Mouse (Mus musculus) ovary, adult 18-20 months (tissue): ENCODE results near the gene St5.
A peak's percentile ranks its signal among the peaks of the same experiment; 100 is the strongest.

Experiments used
- DNase-seq: peaks from one replicate; pipeline ENCODE4 v3.0.0; 2022; ENCODE audit warnings: low spot score, mixed read lengths

St5 gene

DNA sequence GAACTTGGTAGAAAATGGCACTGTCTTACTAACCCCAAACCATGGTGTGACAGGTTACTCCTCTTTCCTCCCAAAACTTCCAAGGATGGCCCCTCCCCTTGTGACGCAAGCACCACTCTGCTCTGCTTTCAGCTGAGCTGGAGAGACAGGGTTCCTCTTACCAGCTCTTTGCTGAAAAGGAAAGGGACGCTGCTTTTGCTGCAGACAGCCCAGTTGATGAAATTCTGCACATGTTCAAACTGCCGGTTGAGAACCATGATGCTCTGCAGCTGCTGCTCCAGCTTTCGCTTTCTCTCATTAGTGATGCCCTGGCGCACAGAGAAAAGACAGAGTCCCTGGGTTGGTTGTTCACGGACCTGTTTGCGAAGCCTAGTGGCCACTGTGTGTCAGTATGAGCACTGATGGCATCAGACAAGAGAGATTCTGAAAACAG is 222.6 kb downstream of the St5 start:
- DNase-seq = no peak

DNA sequence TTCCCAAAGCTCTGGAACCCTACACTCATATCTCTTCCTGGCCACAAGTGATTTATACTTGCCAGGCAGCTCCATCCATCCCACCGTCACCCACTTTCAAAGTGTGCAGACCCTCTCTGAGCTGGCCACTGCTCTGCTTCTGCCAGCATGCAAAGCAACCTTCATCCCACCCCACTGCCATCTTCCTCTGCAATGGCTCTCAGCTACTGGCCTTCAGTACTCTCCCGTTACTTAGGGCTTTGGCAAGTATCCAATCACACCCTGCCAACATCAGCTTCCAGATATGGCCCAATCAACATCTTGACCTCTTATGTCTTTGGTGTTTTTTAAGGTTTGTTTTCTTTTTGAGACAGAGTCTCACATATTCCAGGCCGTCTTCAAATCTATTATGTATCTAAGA is 225.5 kb downstream of the St5 start:
- peak; percentile 20 for DNase-seq
